Mouse (Mus musculus) heart, embryonic 10.5 days (tissue): ENCODE measurements around the gene Ppp2r5d. TPM values are rescaled to one million over a fixed set of nuclear protein-coding genes. Genes with fewer than 3 reads are reported as not detected.

ENCODE experiments used
- DNase-seq: peaks from one replicate; pipeline ENCODE4 v3.0.0-alpha.2; 2017; ENCODE audit warnings: low spot score
- H3K27ac ChIP-seq: fragments of 300-500 bp; sonication (generic); 2 replicates; pipeline ENCODE4 v1.5.1; 2016; ENCODE audit warnings: mild to moderate bottlenecking
- H3K27me3 ChIP-seq: fragments of 300-500 bp; sonication (generic); 2 replicates; pipeline ENCODE4 v1.6.1; 2016; ENCODE audit warnings: mild to moderate bottlenecking; ENCODE audit not compliant: poor library complexity, insufficient read depth, severe bottlenecking
- H3K36me3 ChIP-seq: fragments of 300-500 bp; sonication (generic); 2 replicates; pipeline ENCODE4 v1.6.1; 2016; ENCODE audit warnings: mild to moderate bottlenecking, moderate library complexity
- H3K4me1 ChIP-seq: fragments of 300-500 bp; sonication (generic); 2 replicates; pipeline ENCODE4 v1.6.1; 2016; ENCODE audit warnings: mild to moderate bottlenecking
- H3K4me3 ChIP-seq: fragments of 300-500 bp; sonication (generic); 2 replicates; pipeline ENCODE4 v1.5.1; 2016; ENCODE audit warnings: mild to moderate bottlenecking, moderate library complexity
- H3K9me3 ChIP-seq: fragments of 300-500 bp; sonication (generic); 2 replicates; pipeline ENCODE4 v1.6.1; 2016; ENCODE audit warnings: mild to moderate bottlenecking, moderate library complexity
- WGBS: fragments of 180-500 bp; shearing (Covaris S2); methylation state at CpG from one replicate; pipeline ENCODE4 v1.1.7; 2016; 5-methylcytosine and 5-hydroxymethylcytosine counted together
- polyA plus RNA-seq: library from polyadenylated mRNA; unstranded; fragments of >200 nt; fragmentation: Nextera tagmentation; extraction: Ambion mirVana; gene quantifications from 2 replicates; pipeline ENCODE4 v1.2.1, GENCODE M21; 2016

Ppp2r5d gene
- polyA plus RNA-seq, 1 experiment from 2014 or later = 103 TPM

GRCm38 (mm10) chr17:46645561-46646321 is 59.2 kb downstream of the Ppp2r5d start, which contains the start of the genes Klc4 and Mrpl2:
Klc4 (minus strand) TSS chr17:46646022.
Mrpl2 (plus strand) TSS chr17:46646229.
- peak within 1 kb of the TSS; percentile 93 for H3K27ac ChIP-seq
- peaks cover 36% of the 10 kb centered on the region for H3K4me1 ChIP-seq
- no peaks in the 10 kb centered on the region for H3K9me3 ChIP-seq
- H3K4me3 ChIP-seq = peak within 1 kb of the TSS; percentile 89
- under 1% methylated on average over 53 of the region's 53 CpGs for WGBS
- DNase-seq = peak; percentile 99
- peaks cover 31% of the 10 kb centered on the region for H3K36me3 ChIP-seq
- H3K27me3 ChIP-seq = no peaks in the 10 kb centered on the region

DNA sequence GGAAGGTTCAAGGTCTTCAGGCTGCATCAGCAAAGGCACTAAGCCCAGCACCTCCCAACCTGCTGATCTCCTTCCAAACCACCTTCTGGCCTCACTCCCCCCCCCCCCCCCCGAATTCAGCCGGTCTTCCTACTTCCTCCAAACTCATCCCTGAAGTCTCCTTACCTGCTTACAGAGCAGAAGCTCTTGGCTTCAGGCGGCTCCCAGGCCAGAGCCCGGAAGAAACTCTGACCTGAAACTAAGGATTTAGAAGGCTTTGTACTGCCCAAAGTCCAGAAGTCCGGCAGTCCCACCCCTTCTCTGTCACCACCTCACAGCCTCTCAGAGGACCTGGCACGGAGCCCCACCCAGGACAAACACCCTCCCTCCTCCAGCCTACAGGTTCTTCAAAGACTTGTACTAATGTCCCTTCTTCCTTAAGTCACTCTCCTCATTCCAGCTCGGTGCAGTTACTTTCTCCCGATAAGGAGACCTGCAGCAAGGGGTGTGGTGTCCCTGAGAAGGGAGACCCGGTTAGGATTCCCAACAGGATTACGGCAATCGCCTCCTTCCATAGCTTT is 59.9 kb downstream of the Ppp2r5d start:
- no peaks in the 10 kb centered on the region for H3K9me3 ChIP-seq
- 9% methylated on average over 11 of the region's 11 CpGs for WGBS
- H3K4me3 ChIP-seq = peak overlapping the region; percentile 89
- H3K4me1 ChIP-seq = peaks cover 30% of the 10 kb centered on the region
- H3K36me3 ChIP-seq = peaks cover 38% of the 10 kb centered on the region
- no peaks in the 10 kb centered on the region for H3K27me3 ChIP-seq
- peak overlapping the region; percentile 93 for H3K27ac ChIP-seq
- no peak for DNase-seq

- Histone ChIP-seq H3K27ac (peak overlapping the region; percentile 93; the same call in 1 of the 2 replicates), H3K36me3 (peaks cover 43% of the 10 kb centered on the region), H3K27me3 (no peaks in the 10 kb centered on the region), H3K4me3 (peak overlapping the region; percentile 89), H3K4me1 (peaks cover 22% of the 10 kb centered on the region), H3K9me3 (no peaks in the 10 kb centered on the region)
- DNase-seq = no peak
- WGBS = 84% methylated on average over 12 of the region's 12 CpGs
Observed at GRCm38 (mm10) chr17:46644152-46644805, 60.6 kb downstream of the Ppp2r5d start.

- H3K36me3 ChIP-seq = peaks cover 36% of the 10 kb centered on the region
- no peak overlapping the region for H3K4me3 ChIP-seq
- H3K4me1 ChIP-seq = peaks cover 19% of the 10 kb centered on the region
- no peaks in the 10 kb centered on the region for H3K9me3 ChIP-seq
- H3K27ac ChIP-seq = no peak overlapping the region
- 87% methylated on average over 17 of the region's 17 CpGs for WGBS
- DNase-seq = no peak
- H3K27me3 ChIP-seq = no peaks in the 10 kb centered on the region
Observed at GRCm38 (mm10) chr17:46642060-46642459, 62.9 kb downstream of the Ppp2r5d start.

DNA sequence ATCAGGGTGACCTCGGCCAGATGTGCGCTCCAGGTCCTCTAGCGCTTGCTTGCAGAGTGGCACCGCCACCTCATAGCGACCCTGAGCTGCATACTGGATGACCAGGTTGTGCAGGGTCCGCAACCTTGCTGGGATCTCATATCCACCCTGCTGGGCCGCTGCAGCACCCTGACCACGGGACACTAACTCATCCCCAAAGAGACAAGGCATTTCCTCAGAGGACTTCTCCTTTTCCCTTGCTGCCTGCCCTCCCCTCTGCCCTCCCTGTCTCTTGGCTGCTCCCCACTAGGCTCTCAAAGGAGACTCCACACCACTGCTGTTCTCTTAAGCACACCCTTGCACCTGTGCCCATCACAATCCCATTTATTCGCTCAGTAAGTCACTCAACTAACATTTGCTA is 65.0 kb downstream of the Ppp2r5d start:
- Histone ChIP-seq H3K27ac (no peak overlapping the region), H3K4me3 (no peak overlapping the region), H3K9me3 (no peaks in the 10 kb centered on the region), H3K4me1 (peaks cover 29% of the 10 kb centered on the region), H3K36me3 (peaks cover 50% of the 10 kb centered on the region), H3K27me3 (no peaks in the 10 kb centered on the region)
- WGBS = 80% methylated on average over 9 of the region's 9 CpGs
- no peak for DNase-seq

- no peaks in the 10 kb centered on the region for H3K27me3 ChIP-seq
- peaks cover 21% of the 10 kb centered on the region for H3K4me1 ChIP-seq
- WGBS = 34% methylated on average over 15 of the region's 15 CpGs
- H3K4me3 ChIP-seq = peak overlapping the region; percentile 38
- H3K27ac ChIP-seq = peak overlapping the region; percentile 44; the same call in 1 of the 2 replicates
- H3K36me3 ChIP-seq = peaks cover 62% of the 10 kb centered on the region
- H3K9me3 ChIP-seq = no peaks in the 10 kb centered on the region
- DNase-seq = no peak
Observed at GRCm38 (mm10) chr17:46636831-46637523, 67.9 kb downstream of the Ppp2r5d start.

Other genes starting within 250 kb of the Ppp2r5d start
- 0.09 and 0.14 TPM in 2 replicates for gene Ttbk1, start 217.4 kb downstream of the Ppp2r5d start, polyA plus RNA-seq
- gene Dnph1, start 208.4 kb downstream of the Ppp2r5d start, polyA plus RNA-seq = 36.5 and 52.8 TPM in 2 replicates
- 4.8 and 5.3 TPM in 2 replicates for gene Cul9, start 158.7 kb downstream of the Ppp2r5d start, polyA plus RNA-seq
- 10.9 and 15.7 TPM in 2 replicates for gene Srf, start 148.9 kb downstream of the Ppp2r5d start, polyA plus RNA-seq
- 65.4 and 67.7 TPM in 2 replicates for gene Ptk7, start 75.6 kb downstream of the Ppp2r5d start, polyA plus RNA-seq
- 21.1 and 22.5 TPM in 2 replicates for gene Klc4, start 59.1 kb downstream of the Ppp2r5d start, polyA plus RNA-seq
- gene Mrpl2, start 58.9 kb downstream of the Ppp2r5d start, polyA plus RNA-seq = 131 and 151 TPM in 2 replicates
- 44.8 and 51.3 TPM in 2 replicates for gene Cul7, start 54.8 kb downstream of the Ppp2r5d start, polyA plus RNA-seq
- gene Rrp36, start 30.8 kb downstream of the Ppp2r5d start, polyA plus RNA-seq = 46.3 and 61.0 TPM in 2 replicates
- gene Mea1, start 26.3 kb downstream of the Ppp2r5d start, polyA plus RNA-seq = 143 and 180 TPM in 2 replicates
- gene Klhdc3, start 24.2 kb downstream of the Ppp2r5d start, polyA plus RNA-seq = 152 and 167 TPM in 2 replicates
- gene Pex6, start 6.4 kb upstream of the Ppp2r5d start, polyA plus RNA-seq = 14.0 and 21.9 TPM in 2 replicates
- 0.83 and 2.3 TPM in 2 replicates for gene Gnmt, start 24.1 kb upstream of the Ppp2r5d start, polyA plus RNA-seq
- 63.2 and 68.4 TPM in 2 replicates for gene Cnpy3, start 47.1 kb upstream of the Ppp2r5d start, polyA plus RNA-seq
- gene Ptcra, start 58.6 kb upstream of the Ppp2r5d start, polyA plus RNA-seq = 0.39 and 0.60 TPM in 2 replicates
- gene 2310039H08Rik, start 67.5 kb upstream of the Ppp2r5d start, polyA plus RNA-seq = 45.8 and 51.2 TPM in 2 replicates
- 130 and 184 TPM in 2 replicates for gene Rpl7l1, start 77.6 kb upstream of the Ppp2r5d start, polyA plus RNA-seq
- 3.3 and 3.4 TPM in 2 replicates for gene Bicral, start 153.4 kb upstream of the Ppp2r5d start, polyA plus RNA-seq
- 43.8 and 63.2 TPM in 2 replicates for gene Tbcc, start 185.6 kb upstream of the Ppp2r5d start, polyA plus RNA-seq
- gene Prph2, start 205.3 kb upstream of the Ppp2r5d start, polyA plus RNA-seq = not detected in 2 replicates